Mouse (Mus musculus): ENCODE measurements at regions not wholly inside any gene's neighbourhood (a gene's known extent, or its start where the extent isn't known, plus 50 kb on each side); places are given as distances from the start of the nearest gene placed in this dataset.

- TF ChIP-seq POLR2A (IDR thresholded peaks at IDR 0.05; ENCODE audit: borderline replicate concordance, insufficient read depth, low read length) (no peak), CTCF (IDR thresholded peaks at IDR 0.05; ENCODE audit: borderline replicate concordance, insufficient read depth, low read depth, low read length) (no peak)
Observed at GRCm38 (mm10) chr1:52375320-52375719, 125.2 kb downstream of the Nab1 start.
